Mouse (Mus musculus): ENCODE data around the gene Adprm. TPM values are rescaled to one million over a fixed set of nuclear protein-coding genes. Genes with fewer than 3 reads are reported as not detected.

Adprm gene
- polyA plus RNA-seq, 1 experiment: 15.4 TPM

DNA sequence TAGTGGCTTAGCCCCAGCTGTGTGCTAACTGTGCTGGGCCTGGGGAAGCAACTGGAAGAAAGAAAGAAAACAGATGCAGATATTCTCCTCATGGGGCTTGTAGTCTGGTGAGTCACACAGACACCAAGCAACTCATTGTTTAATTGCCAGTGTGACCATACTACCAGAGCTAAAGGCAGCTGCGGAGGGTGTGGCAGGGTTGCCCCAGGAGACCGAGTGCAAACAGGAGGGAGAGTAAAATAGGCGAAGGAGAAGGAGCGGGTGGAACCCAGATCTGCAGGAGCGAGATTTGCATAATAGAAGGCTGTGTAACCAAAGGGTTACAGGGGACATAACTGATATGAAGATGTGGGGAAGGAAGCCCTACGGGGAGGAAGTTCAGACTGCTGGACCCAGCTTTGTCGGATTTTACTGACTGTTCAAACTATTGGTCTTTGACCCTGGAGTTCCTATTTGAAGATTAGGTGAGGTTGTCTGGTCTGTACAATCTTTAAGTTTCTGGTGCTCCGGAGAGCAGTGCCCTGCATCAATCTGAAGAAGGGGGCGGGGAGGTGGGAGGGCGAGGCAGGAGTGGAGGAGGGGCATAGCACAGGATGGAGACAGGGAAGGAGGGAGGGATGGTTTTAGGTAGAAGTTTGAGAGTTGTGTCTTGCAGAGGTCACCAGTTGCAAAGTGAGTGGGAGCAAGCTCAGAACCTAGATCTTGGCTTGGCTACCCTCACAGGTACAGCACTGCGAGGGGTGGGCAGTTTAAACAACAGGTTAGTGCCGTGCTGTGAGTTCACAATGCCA lies 34.4 kb downstream of the Adprm start:
- no peak for TF ChIP-seq CTCF (IDR thresholded peaks at IDR 0.05; ENCODE audit: control insufficient read depth, insufficient read depth, low read length)
- TF ChIP-seq POLR2A (IDR thresholded peaks at IDR 0.05; ENCODE audit: borderline replicate concordance, control insufficient read depth, low read depth, low read length): no peak
- 10% methylated on average over 12 of the region's 12 CpGs for WGBS
- Histone ChIP-seq H3K4me3 (replicated peaks; ENCODE audit: control insufficient read depth, low read depth, low read length) (no peak overlapping the region), H3K4me1 (ENCODE audit: control insufficient read depth, insufficient read depth, low read length) (no peaks in the 10 kb centered on the region; the same call in 1 of the 2 replicates), H3K27ac (ENCODE audit: control insufficient read depth, insufficient read depth, low read depth, low read length, poor library complexity) (no peak overlapping the region)

DNA sequence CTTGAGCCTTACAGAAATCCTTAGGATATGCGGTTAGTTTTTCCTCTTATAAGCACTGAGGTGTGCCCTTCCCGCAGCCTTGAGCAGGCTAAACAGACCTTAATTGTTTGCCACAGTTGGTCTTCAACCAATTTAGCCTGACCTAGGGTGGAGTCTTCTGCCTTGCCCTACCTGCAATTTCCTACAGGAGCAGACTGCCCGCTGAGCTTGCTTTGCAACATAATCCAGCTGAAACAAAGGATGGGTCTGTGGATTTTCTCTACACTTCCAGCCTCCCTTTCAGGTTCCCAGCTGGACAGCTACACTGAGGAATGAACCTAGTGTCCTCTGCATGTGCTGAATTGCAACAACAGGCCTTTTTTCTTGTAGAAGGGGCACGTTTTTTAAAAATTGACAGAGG lies 40.8 kb downstream of the Adprm start:
- H3K27ac ChIP-seq (ENCODE audit: control insufficient read depth, insufficient read depth, low read depth, low read length, poor library complexity): no peak overlapping the region
- WGBS: 57% methylated on average over 4 of the region's 4 CpGs
- no peak for TF ChIP-seq POLR2A (IDR thresholded peaks at IDR 0.05; ENCODE audit: borderline replicate concordance, control insufficient read depth, low read depth, low read length)
- no peak for TF ChIP-seq CTCF (IDR thresholded peaks at IDR 0.05; ENCODE audit: control insufficient read depth, insufficient read depth, low read length)
- H3K4me3 ChIP-seq (replicated peaks; ENCODE audit: control insufficient read depth, low read depth, low read length): no peak overlapping the region
- H3K4me1 ChIP-seq (ENCODE audit: control insufficient read depth, insufficient read depth, low read length): no peaks in the 10 kb centered on the region; the same call in 1 of the 2 replicates

DNA sequence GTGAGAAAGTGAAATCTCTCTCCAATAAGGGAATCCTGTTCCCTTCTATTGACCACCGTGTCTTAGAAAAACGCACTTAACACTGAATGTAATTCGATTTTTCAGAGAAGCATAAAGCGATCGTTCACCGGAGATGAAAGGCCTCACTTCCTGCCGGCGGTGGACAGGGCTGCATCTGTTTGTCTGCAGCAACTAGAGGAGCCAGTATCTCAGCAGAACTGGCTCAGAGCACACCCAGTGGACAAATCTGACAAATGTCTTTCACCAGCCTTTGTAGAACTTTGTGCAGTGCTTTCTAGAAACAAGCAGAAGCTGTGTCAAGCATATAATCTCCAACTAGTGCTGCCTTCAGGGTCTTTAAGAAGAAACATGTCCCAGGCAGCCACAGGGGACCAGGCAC lies 42.0 kb downstream of the Adprm start:
- Histone ChIP-seq H3K4me3 (replicated peaks; ENCODE audit: control insufficient read depth, low read depth, low read length) (no peak overlapping the region), H3K27ac (ENCODE audit: control insufficient read depth, insufficient read depth, low read depth, low read length, poor library complexity) (no peak overlapping the region), H3K4me1 (ENCODE audit: control insufficient read depth, insufficient read depth, low read length) (no peaks in the 10 kb centered on the region)
- 5% methylated on average over 8 of the region's 8 CpGs for WGBS
- TF ChIP-seq CTCF (IDR thresholded peaks at IDR 0.05; ENCODE audit: control insufficient read depth, insufficient read depth, low read length): no peak
- TF ChIP-seq POLR2A (IDR thresholded peaks at IDR 0.05; ENCODE audit: borderline replicate concordance, control insufficient read depth, low read depth, low read length): no peak

DNA sequence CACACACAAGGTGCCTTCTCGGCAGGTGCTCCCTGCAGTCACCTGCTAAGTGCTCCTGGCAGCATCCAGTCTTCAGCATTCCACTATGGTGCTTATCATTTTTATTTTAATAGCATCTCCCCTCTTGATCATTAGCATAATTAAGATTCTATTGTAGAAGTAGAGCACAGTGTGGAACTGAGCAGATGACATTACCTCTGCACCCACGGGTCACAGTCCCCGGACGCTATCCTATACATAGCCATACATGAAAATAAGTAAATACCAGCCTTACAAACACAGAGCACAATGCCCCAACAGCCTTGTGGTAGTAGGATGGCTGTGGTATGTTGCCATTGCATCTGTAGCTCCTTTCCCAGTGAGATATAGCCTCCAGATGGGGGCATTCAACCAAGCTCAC lies 43.9 kb downstream of the Adprm start:
- 85% methylated on average over 4 of the region's 4 CpGs for WGBS
- no peaks in the 10 kb centered on the region for H3K4me1 ChIP-seq (ENCODE audit: control insufficient read depth, insufficient read depth, low read length)
- no peak overlapping the region for H3K27ac ChIP-seq (ENCODE audit: control insufficient read depth, insufficient read depth, low read depth, low read length, poor library complexity)
- TF ChIP-seq CTCF (IDR thresholded peaks at IDR 0.05; ENCODE audit: control insufficient read depth, insufficient read depth, low read length): no peak
- TF ChIP-seq POLR2A (IDR thresholded peaks at IDR 0.05; ENCODE audit: borderline replicate concordance, control insufficient read depth, low read depth, low read length): no peak
- no peak overlapping the region for H3K4me3 ChIP-seq (replicated peaks; ENCODE audit: control insufficient read depth, low read depth, low read length)

DNA sequence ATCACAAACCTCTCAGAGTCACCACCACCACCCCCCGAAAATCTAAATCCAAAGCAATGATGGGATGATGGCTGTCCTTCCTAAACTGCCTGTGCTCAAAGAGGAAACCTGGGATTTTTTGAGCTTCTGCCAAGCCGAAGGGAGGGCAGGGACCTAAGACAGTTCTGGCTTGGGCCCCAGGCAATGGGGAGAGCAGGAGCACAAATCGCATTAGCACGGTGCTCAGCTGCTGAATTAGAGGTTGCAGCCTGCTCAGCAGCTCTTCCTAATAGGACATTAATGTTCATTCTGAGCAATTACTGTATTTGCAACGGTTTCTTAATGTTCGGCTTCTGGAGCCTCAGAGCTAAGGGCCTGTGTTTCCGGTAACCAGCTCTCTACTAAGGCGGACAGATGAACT lies 44.4 kb downstream of the Adprm start:
- Histone ChIP-seq H3K27ac (ENCODE audit: control insufficient read depth, insufficient read depth, low read depth, low read length, poor library complexity) (no peak overlapping the region), H3K4me1 (ENCODE audit: control insufficient read depth, insufficient read depth, low read length) (no peaks in the 10 kb centered on the region), H3K4me3 (replicated peaks; ENCODE audit: control insufficient read depth, low read depth, low read length) (no peak overlapping the region)
- whole genome bisulfite sequencing: 82% methylated on average over 8 of the region's 8 CpGs
- TF ChIP-seq CTCF (IDR thresholded peaks at IDR 0.05; ENCODE audit: control insufficient read depth, insufficient read depth, low read length) (no peak), POLR2A (IDR thresholded peaks at IDR 0.05; ENCODE audit: borderline replicate concordance, control insufficient read depth, low read depth, low read length) (no peak)

DNA sequence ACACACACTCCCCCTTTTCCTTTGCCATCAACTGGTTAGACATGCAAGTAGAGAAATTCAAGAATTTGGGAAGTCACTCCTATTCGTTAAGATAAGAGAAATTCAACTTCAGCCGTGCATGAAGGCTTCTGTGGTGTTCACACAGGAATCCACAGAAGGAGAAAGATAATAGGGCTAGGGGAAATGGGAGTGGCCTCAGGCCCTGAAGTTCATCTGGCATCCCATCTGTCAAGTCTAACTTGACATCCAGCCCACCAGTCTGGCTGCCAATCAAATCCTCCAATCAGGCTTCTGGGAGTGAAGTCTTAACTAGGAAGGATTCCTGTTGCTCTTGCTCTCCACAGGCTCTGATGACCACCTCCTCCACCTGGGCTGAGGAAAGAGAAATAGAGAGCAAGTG lies 49.5 kb downstream of the Adprm start:
- 7% methylated on average over 2 of the region's 2 CpGs for WGBS
- TF ChIP-seq CTCF (IDR thresholded peaks at IDR 0.05; ENCODE audit: control insufficient read depth, insufficient read depth, low read length): no peak
- TF ChIP-seq POLR2A (IDR thresholded peaks at IDR 0.05; ENCODE audit: borderline replicate concordance, control insufficient read depth, low read depth, low read length): no peak
- Histone ChIP-seq H3K4me1 (ENCODE audit: control insufficient read depth, insufficient read depth, low read length) (no peaks in the 10 kb centered on the region), H3K4me3 (replicated peaks; ENCODE audit: control insufficient read depth, low read depth, low read length) (no peak overlapping the region), H3K27ac (ENCODE audit: control insufficient read depth, insufficient read depth, low read depth, low read length, poor library complexity) (no peak overlapping the region)

DNA sequence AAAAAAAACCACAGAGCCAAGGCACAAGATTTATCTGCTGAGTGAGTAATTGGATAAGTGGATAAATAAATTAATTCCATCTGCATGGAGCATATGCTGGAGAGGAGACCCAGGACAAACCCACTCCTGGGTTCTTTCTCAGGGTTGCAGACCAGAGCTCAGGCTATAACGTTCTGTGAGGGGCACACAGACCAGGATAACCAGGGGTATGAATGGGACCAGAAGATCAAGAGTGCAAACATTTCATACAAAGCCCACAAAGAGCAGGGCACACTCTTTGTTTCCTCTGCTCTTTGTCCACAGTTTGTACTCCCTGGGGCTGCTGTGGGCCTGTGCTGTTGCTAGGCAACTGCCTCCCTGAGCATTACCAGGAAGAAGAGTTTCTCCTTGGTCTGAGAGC lies 50.7 kb downstream of the Adprm start:
- TF ChIP-seq CTCF (IDR thresholded peaks at IDR 0.05; ENCODE audit: control insufficient read depth, insufficient read depth, low read length) (no peak), POLR2A (IDR thresholded peaks at IDR 0.05; ENCODE audit: borderline replicate concordance, control insufficient read depth, low read depth, low read length) (no peak)
- WGBS: 62% methylated on average over 1 of the region's 1 CpGs
- Histone ChIP-seq H3K4me1 (ENCODE audit: control insufficient read depth, insufficient read depth, low read length) (no peaks in the 10 kb centered on the region), H3K4me3 (replicated peaks; ENCODE audit: control insufficient read depth, low read depth, low read length) (no peak overlapping the region), H3K27ac (ENCODE audit: control insufficient read depth, insufficient read depth, low read depth, low read length, poor library complexity) (no peak overlapping the region)

DNA sequence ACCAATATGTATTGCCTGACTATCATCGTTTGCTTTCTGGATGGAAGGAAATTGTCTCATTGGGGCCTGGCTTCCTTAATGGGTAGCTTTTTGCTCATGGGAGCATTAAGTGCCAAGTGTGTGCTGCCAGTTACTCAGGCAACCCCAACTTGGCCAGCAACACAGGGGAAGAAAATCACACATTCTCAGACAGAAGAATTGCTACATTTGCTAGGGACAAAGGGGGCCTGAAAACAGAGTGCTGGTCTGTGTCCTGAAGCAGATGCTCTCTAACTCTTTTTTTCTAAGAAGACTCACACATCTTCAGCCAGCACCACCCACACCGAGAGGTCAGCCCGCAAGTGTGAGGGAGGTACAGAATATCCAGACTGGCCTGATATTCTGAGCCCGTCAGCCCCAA lies 51.7 kb downstream of the Adprm start:
- Histone ChIP-seq H3K4me1 (ENCODE audit: control insufficient read depth, insufficient read depth, low read length) (no peaks in the 10 kb centered on the region), H3K27ac (ENCODE audit: control insufficient read depth, insufficient read depth, low read depth, low read length, poor library complexity) (no peak overlapping the region), H3K4me3 (replicated peaks; ENCODE audit: control insufficient read depth, low read depth, low read length) (no peak overlapping the region)
- WGBS: 78% methylated on average over 4 of the region's 4 CpGs
- TF ChIP-seq POLR2A (IDR thresholded peaks at IDR 0.05; ENCODE audit: borderline replicate concordance, control insufficient read depth, low read depth, low read length) (no peak), CTCF (IDR thresholded peaks at IDR 0.05; ENCODE audit: control insufficient read depth, insufficient read depth, low read length) (no peak)
